Mouse (Mus musculus): Measurements from ENCODE around the gene Snip1.

Snip1 gene

DNA sequence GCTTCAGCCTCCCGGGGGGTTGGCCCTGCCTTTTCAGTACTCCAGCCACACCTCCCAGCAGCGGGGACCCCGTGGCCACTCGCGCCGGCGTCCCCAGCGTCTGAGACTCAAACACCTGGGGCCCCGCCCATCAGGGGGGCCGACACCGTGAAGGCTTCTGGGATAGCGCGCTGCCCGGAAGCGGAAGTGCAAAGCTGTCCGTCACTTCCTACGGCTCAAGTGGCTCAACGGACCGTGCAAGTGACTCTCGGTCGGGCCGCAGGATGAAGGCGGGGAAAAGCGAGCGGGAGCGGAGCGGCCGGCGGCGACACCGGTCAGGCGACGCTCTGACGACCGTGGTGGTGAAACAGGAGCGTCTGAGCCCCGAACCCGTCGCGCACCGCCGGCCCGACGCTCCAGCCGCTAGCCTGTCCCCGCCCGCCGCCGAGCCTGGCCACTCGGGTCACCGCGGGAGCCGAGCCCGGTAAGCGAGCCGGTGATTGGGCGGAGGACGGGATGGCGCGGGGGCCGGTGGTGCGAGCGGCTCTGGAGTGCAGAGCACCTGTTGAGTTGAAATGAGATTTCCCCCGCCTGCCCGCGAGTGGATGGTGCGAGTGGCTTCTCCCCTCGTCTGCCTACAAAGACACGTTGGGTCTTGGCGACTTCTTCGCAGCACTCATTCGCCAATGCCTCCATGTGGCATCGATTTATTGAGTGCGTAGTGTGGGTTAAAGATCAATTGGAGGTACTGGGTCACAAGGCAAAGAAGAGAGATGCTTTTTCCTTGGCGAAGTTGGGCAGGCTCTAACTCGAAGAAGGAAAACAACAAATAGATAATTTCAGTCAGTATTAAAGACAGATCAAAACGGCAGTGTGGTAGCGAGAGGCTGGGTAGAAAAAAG lies at the start of gene Snip1:
Gene Snip1, plus strand, starts transcription at position 183 of the 881 bp plus-strand sequence.
- DNase-seq (ENCODE audit: low read depth, low spot score): peak; percentile 97

DNA sequence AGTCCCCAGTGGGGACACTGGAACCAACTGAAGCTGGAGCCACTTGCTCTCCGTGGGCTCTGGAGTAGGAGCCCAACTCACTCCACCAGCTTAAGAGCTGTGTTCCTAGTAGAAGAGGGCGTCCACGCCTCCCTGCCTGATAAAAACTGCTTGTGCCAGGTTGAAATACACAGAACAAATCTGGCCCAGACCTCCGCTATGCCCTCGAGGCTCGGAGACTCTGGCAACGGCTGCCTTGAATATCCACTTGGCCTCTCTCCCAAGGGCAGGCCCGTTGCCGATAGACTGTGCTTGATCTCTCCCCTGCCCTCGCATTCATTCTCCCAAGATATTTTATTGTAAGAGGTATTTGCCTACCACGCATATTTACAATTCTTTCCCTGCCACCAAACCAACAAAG lies 49.0 kb upstream of the Snip1 start:
- DNase-seq (ENCODE audit: low read depth, low spot score): no peak

DNA sequence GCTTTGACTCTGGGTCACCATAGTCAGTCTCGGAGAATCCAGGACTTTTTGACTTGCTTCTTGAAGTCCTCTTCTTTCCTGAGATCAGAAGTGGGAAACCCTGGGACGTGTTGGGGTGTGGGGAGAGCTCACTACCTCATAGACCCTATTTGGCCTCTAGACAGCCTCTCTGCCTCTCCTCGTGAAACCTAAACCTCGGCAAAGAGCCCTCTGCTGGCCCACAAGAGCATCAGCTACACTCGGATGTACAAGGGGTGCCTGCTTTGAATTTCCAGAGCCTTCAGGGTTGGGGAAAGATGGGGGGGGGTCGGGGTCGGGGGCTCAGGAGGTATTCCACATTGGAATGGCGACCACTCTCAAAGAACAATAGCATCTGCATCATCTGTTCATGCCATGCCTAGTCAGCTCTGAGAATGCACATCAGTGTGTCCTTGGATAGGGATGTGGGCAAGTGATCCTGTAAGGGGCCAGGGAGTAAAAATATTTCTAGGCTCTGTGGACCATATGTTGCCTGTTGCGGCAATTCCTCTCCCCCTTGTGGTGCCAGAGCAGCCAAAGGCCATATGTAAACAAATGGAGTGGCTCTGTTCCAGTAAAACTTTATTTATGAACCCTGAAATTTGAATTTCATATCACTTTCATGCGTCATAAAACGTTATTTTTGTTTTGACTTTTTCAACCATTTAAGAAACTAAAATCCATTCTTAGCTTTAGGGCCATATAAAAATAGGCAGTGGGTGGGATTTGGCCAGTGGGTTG lies 45.5 kb upstream of the Snip1 start:
- DNase-seq (ENCODE audit: low read depth, low spot score): peak; percentile 55

DNA sequence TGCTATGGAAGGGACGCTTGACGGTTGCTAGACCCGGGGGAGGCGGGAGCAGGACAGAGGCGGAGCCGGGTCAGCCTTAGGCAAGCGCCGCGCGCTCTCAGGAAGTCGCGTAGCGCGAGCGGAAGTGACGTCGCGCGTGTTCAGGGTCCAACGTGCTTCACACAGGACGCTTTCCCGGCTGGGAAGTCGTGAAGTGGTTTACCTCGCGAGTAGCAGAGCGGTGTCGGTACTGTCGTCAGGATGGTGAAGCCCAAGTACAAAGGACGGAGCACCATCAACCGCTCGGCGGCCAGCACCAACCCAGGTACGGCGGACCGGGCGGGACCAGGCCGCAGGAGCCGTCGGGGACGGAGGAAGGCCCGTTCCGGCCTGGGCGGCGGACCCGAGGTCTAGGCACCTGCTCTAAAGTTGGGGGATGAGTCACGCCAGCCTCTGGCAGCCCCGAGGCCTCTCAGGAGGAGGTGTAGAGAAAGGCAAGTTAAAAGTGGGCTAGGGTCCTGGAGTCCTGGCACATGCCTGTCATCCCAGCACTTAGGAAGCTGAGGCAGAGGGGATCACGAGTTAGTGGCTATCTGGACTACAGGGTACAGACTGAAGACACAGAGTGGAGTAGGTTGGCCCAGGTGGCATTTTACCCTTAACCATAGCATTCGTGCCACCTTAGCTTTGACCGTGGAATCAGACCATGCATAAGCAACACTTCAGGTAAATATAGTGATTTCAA lies 36.4 kb upstream of the Snip1 start:
- DNase-seq (ENCODE audit: low read depth, low spot score): peak; percentile 98

DNA sequence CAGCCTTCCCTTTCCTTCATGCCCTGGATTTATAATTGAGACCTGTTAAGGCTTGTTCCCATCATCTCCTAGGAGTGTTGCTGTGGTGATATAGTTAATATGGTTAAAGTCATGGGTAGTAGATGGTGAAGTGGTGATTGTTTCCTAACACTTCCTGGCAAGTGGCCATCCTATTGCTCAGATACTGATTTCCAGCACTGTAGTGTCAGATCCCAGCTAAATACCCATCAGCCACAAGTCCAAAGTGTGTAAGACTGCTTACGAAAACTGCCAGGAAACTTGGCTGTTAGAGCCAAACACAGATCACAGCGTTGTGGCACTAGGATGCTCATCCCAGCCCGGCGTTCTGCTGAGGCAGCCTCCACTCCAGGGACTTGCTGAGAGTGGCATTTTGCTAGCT lies 32.1 kb upstream of the Snip1 start:
- DNase-seq (ENCODE audit: low read depth, low spot score): no peak

DNA sequence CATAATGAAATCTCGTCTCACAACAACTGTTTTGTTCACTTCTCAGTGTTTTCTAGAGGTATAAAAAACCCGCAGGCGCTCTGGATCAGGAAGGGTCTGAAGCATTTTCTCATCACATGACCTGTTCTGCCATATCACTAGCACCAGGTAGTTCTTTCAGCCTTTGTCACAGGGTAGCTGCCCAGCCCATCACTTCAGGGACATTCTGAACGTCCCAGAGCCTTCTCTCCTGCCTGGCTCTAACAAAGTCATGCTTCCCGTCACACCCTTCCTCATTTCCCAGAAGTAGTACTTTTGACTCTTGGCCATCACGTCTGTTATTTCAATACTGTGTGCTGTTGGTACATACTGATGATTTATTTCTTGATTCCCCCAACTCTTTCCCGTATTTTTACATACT lies 22.0 kb upstream of the Snip1 start:
- DNase-seq (ENCODE audit: low read depth, low spot score): no peak

DNA sequence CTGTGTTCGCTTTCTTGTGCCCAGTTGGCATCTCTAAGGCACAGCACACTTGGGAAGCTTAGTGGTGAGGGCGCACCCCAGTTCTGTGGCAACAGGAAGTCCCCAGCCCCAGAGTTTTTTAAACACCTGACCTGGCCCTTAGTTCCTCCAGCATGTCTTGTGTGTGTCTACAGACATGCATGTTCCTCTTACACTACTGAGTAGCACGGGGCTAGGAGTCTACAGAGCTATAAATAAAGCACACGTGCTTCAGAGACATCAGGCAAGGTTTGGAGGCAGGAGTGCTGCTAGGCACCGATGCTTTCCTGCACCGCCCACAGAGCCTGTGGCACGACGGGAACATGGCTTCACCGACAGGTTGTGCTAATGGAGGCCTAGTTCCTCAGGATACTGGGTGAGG lies 11.1 kb upstream of the Snip1 start:
- DNase-seq (ENCODE audit: low read depth, low spot score): peak; percentile 64

DNA sequence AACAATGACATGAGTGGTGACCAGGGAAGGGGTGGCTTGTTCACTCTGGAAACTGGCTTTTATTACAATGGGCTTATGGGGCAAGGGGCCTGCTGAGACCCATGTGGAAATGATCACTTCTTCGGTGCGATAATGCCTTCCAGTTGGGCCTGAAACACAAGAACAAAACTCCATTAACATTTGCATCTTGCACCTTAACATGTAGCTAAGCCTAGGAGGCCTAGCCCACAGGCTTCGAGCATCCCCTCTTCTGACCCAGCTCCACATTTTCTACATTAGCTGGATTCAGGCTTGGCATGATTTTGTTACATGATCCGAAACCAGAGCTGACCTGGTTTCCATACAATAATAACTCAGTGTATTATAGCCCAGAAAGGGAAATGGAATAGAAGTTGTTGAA lies 10.0 kb upstream of the Snip1 start:
- DNase-seq (ENCODE audit: low read depth, low spot score): no peak

DNA sequence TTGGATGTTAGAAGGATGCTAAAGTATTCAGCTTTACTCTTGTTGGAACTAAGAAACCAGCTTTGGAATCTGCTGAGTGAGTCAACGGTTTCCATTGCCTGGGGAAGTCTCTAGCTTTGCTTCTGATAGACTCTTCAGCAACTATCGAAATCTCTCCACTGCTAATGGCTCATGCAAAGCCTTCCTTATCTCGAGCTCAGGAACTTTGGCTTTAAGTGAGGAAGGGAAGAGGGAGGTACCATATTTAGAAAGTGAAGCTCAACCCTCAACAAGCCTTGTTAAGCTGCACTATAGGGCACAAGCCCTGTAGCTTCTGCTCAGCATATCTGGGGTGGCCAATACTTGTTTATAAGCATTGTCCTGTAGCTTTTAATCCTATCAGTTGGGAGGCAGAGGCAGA lies 9.2 kb upstream of the Snip1 start:
- DNase-seq (ENCODE audit: low read depth, low spot score): no peak

DNA sequence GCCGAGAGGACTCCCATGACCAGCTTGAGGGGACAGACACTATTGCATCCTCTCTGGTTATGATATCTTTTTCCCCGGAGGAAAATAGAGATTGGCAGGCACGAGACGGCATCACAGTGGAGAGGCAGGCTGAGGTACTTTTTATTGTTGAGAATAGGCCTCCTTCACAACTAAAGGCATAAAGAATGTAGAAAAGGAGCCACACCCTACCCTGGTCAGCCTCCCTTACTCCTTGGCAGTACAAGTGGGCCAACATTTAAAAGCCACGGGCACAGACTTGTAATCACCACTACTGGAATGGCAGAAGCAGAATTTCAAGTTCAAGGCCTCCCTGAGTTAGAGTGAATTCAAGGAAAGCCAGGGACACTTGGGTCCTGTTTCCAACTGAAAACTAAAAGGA lies 8.4 kb upstream of the Snip1 start:
- DNase-seq (ENCODE audit: low read depth, low spot score): no peak

DNA sequence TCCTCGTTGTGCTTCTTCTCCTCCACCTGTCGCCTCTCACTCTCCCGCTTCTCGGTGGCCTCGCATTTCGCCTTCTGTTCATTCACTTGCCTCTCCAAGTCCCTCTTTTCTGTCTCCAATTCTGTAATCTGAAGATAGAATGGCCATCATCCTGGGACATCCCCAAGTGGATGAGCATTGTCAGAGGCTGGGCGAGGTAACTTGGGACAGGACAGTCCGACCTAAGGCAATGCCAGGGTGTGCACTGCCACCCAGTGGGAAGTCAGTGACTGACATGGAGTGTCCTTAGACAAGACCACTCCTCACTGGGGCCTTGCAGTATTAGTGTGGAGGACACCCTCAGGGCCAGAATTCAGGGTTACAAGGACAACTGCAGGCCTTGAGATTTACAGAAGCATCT lies 7.4 kb upstream of the Snip1 start:
- peak; percentile 72 for DNase-seq (ENCODE audit: low read depth, low spot score)

DNA sequence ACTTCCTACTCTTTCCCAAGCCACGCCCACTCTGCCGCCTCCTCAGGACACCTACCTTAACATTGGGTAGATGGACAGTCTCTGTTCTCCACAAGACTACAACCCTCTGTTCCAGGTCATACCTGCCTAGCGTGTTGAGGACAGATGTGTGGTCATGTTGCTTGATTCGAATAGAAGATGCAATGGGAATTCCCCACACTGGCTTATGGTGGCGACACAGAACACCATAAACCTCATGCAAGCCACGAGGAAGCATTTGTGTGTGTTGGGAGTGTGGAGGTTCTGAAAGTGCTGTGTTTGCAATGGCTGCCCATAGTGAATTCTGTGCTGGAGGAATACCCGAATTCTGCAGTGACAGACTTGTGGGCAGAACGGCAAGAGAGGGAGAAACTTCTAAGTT lies 2.6 kb upstream of the Snip1 start:
- DNase-seq (ENCODE audit: low read depth, low spot score): no peak

DNA sequence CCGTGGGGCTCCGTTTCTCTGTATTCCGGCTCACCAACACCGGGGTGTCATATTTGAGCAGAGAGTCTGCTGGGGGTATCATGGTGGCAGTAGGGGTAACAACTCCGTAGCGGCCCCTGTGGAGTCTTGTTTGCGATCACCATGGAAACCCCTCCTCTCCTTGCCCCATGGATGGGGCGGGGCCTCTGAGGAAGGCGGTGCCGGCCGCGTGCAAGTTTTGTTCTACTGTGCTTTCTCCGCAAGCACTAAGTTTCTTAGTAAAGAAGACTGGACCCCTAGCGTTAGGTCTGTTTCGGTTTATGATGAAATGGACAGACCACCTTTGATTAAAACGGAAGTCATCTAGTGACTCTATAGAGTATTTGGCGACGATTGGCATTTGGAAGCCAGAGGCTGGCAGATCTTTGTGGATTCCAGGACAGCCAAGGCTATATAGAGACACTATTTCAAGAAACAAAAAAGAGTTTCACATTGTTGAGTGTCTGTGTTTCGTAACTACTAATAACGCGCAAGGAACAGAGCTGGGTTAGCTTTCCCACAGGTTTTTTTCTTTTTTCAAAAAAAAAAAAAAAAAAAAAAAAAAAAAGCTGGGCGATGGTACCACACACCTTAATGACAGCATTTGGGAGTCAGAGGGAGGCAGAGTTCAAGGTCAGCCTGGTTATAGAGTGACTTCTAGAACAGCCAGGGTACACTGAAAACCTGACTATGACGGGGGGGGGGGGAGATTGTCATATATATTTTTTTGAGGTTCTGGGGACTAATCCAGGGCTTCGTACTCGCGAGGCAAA lies 760 bp upstream of the Snip1 start, which contains the start of gene Dnali1:
Gene Dnali1, minus strand, starts transcription at position 187 of the 791 bp plus-strand sequence.
- peak; percentile 56 for DNase-seq (ENCODE audit: low read depth, low spot score)

DNA sequence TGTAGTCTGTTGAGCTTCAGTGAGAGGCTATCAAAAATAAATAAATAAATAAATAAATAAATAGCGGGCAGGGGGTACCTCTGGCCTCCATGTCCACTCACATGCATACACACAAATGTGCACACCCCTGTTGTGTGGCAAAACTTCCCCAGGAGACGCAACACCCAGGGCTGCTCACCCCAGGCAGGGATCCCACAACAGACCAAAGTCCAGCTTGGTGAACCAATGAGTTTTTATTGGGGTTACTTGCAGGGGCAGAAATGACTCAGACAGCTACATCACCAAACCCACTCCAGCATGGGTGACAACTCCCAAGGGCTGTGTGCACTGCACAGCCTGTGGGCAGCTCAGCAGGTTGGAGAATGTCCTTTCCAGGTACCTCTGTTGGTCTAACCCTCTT lies 11.2 kb downstream of the Snip1 start:
- no peak for DNase-seq (ENCODE audit: low read depth, low spot score)

DNA sequence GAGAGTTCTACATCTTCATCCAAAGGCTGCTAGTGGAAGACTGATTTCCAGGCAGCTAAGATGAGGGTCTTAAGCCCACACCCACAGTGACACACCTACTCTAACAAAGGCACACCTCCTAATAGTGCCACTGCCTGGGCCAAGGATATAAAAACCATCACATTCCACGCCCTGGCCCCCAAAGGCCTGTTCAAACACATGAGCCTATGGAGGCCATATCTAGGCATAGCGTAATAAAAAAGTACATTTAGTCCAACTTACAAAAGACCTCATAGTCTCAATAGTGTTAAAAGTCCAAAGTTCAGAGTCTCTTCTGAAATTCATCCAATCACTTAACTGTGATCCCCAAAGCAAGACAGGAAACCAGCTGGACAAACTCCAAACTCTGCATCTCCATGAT lies 12.2 kb downstream of the Snip1 start:
- DNase-seq (ENCODE audit: low read depth, low spot score): no peak

DNA sequence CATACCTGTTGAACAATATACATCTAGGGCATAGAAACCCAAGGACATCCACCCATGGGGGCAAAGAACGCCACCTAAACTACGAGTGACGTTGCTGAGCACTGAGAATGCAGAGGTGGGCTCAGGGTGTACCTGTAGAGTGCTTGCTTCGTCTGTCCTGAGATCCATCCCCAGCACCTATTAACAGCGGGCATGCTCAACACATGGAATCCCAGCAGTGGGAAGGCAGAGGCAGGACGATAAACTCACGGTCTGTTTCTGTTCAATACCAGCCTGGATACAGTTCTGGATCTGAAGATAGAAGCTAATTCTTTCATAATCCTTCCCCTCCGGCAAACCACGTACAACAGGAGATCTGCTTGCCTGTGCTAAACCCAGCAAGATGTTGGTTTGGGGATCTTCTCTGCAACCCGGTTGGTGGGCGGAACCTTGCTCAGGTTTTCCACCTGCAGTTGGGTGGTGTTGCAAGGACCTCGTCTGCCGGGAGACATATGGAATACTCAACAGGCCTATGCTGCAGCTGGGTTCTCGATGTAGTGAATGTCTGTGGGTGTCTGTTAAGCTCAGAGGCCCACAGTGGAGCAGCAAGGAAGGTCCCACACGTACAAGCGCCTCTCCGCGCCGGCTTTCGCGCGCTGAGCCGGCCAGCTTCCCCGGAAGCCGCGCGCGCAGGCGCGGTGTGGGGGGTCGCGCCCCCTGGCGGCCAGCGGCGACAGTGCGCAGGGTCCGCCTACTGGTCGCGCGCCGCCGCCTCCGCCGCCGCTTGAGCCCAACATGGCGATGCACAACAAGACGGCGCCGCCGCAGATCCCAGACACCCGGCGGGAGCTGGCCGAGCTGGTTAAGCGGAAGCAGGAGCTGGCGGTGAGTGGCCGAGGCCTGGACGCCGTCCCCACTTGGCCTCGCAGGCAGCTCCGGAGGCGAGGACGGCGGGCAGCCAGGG lies 18.2 kb downstream of the Snip1 start, which contains the start of gene Meaf6:
Gene Meaf6, plus strand, starts transcription at position 732 of the 943 bp plus-strand sequence.
- DNase-seq (ENCODE audit: low read depth, low spot score): peak; percentile 92

DNA sequence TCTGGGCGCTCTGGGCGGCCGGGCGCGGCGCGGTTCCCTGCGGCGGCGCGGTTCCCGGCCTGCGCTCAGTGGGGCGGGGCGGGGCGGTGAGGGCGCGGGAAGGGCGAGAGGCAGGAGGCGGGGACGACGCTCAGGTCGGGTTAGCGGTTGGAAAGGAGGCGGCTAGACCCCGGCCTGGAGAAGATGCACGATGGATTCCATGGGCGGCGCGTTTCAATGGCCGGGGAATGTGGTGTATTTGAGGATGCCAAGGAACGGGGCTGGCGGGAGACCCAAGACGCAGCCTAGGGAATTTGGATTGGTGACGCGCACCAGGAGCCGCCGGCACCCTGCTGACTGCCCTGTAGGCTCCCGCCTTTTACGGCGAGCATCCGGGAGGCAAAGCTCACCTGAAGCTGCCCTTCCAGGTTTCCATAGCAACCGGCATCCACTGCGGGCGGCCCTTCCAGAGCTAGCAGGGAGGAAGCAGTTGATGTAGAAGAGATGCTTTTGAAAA lies 18.9 kb downstream of the Snip1 start:
- peak; percentile 92 for DNase-seq (ENCODE audit: low read depth, low spot score)

DNA sequence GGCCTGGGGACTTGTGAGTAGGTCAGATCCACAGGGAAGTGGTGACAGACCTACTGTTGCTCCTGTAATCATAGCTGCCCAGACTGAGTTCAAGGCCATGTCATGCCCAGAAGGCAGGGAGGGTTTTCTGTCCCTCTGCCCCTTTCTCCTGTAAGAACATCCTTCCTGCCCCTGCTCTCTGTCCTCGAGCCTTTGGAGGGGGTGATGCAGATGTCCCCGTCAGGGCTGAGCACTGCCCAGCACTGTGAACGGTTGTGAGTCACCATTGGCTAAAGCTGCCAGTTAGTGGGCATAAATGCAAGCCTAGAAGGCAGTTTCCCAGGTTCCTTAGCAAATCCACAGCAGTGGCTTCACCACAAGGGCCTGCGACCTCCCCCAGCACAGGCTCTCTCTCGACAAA lies 26.6 kb downstream of the Snip1 start:
- DNase-seq (ENCODE audit: low read depth, low spot score): peak; percentile 43

DNA sequence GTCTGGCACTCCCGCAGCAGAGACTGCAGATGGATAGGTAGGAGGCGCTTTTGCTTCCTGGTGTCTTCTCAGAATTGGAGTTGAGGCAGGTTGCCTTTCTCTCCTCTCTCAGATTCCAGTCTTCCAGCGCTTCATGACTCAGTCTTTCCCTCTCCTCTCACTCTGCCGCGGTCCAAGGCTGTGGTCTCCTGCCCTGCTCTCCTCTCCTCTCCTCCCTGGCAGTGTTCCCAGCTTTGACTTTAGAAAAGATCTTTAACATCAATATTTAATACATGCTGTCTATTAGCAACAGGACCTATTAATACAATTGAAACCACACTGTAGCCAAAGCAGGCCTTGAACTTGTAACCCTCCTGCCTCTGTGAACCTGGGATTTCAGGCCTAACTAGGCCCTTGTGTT lies 29.6 kb downstream of the Snip1 start:
- no peak for DNase-seq (ENCODE audit: low read depth, low spot score)

DNA sequence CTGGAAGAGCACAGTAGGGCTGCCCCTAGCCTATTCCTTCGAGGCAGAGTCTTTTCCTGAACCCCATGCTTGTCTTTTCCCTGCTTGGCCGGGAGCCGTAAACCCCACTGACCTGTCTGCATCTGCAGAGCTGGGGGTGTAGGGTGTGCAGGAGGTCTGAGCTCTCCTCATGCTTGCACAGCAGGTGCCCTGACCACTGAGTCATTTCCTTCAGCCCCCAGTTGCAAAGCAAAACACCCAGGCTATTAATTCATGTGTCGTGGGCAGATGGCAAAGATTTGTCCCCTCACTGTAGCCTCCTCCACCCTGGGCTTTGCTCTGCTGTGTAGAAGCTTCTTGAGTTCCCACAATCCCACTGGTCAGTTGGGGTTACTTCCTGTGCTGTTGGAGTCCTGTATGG lies 30.9 kb downstream of the Snip1 start:
- DNase-seq (ENCODE audit: low read depth, low spot score): no peak

Data from brain, adult 2 months (tissue).